Mouse (Mus musculus) cerebral cortex, adult 2 months (tissue): ENCODE measurements around the gene Fam184b.

Experiments used
- WGBS: fragments of 180-500 bp; shearing (Covaris S2); methylation state at CpG from one replicate; pipeline ENCODE4 v1.1.7; 2018; 5-methylcytosine and 5-hydroxymethylcytosine counted together

Gene Fam184b

GRCm38 (mm10) chr5:45638806-45639714, at the start of gene Fam184b:
Fam184b (minus strand) TSS chr5:45639614.
- WGBS: under 1% methylated on average over 48 of the region's 48 CpGs

- 62% methylated on average over 4 of the region's 4 CpGs for WGBS
These were observed 49.7 kb upstream of the Fam184b start for GRCm38 (mm10) chr5:45689152-45689551.

- 98% methylated on average over 3 of the region's 3 CpGs for WGBS
These were observed 46.8 kb upstream of the Fam184b start for GRCm38 (mm10) chr5:45686223-45686622.

GRCm38 (mm10) chr5:45685243-45685642, 45.8 kb upstream of the Fam184b start:
- WGBS: 97% methylated on average over 2 of the region's 2 CpGs

GRCm38 (mm10) chr5:45683388-45683787, 44.0 kb upstream of the Fam184b start:
- WGBS: 97% methylated on average over 1 of the region's 1 CpGs

- WGBS: 82% methylated on average over 4 of the region's 4 CpGs
These were observed 38.2 kb upstream of the Fam184b start for GRCm38 (mm10) chr5:45677639-45678038.

- 94% methylated on average over 1 of the region's 1 CpGs for WGBS
These were observed 35.6 kb upstream of the Fam184b start for GRCm38 (mm10) chr5:45675032-45675431.

- WGBS: 50% methylated on average over 5 of the region's 5 CpGs
These were observed 31.6 kb upstream of the Fam184b start for GRCm38 (mm10) chr5:45670894-45671494.

GRCm38 (mm10) chr5:45670280-45670670, 30.9 kb upstream of the Fam184b start:
- WGBS: 2% methylated on average over 13 of the region's 13 CpGs

GRCm38 (mm10) chr5:45669598-45670279, 30.3 kb upstream of the Fam184b start, which contains the start of gene Ncapg:
Ncapg (plus strand) TSS chr5:45669919.
- under 1% methylated on average over 66 of the region's 66 CpGs for WGBS

GRCm38 (mm10) chr5:45669234-45669597, 29.8 kb upstream of the Fam184b start:
- WGBS: under 1% methylated on average over 27 of the region's 27 CpGs

- WGBS: under 1% methylated on average over 3 of the region's 3 CpGs
These were observed 29.4 kb upstream of the Fam184b start for GRCm38 (mm10) chr5:45668831-45669230.

- WGBS: 3% methylated on average over 3 of the region's 3 CpGs
These were observed 28.9 kb upstream of the Fam184b start for GRCm38 (mm10) chr5:45668324-45668723.

- 97% methylated on average over 13 of the region's 13 CpGs for WGBS
These were observed 19.0 kb upstream of the Fam184b start for GRCm38 (mm10) chr5:45658406-45658805.

GRCm38 (mm10) chr5:45651026-45651703, 11.8 kb upstream of the Fam184b start:
- WGBS: 97% methylated on average over 2 of the region's 2 CpGs

- WGBS: 2% methylated on average over 8 of the region's 8 CpGs
These were observed 290 bp upstream of the Fam184b start for GRCm38 (mm10) chr5:45639715-45640092.

GRCm38 (mm10) chr5:45638378-45638777, 1.0 kb downstream of the Fam184b start:
- 12% methylated on average over 3 of the region's 3 CpGs for WGBS

GRCm38 (mm10) chr5:45627771-45628170, 11.6 kb downstream of the Fam184b start:
- 53% methylated on average over 1 of the region's 1 CpGs for WGBS

- WGBS: 69% methylated on average over 3 of the region's 3 CpGs
These were observed 17.9 kb downstream of the Fam184b start for GRCm38 (mm10) chr5:45621511-45621910.

- WGBS: 75% methylated on average over 4 of the region's 4 CpGs
These were observed 40.4 kb downstream of the Fam184b start for GRCm38 (mm10) chr5:45599056-45599455.

- 54% methylated on average over 3 of the region's 3 CpGs for WGBS
These were observed 43.9 kb downstream of the Fam184b start for GRCm38 (mm10) chr5:45595363-45596039.
